Mouse (Mus musculus) limb, embryonic 15.5 days (tissue): ENCODE data around the gene Fam71e1. TPM values are rescaled to one million over a fixed set of nuclear protein-coding genes. Genes with fewer than 3 reads are reported as not detected.

Experiments used
- ATAC-seq: fragments of 200-750 bp; cut with Nextera tagmentation; 2 replicates; pipeline ENCODE4 v1.8.0; 2017; ENCODE audit warnings: low read depth, moderate TSS enrichment; ENCODE audit not compliant: insufficient number of reproducible peaks, low FRiP score, low TSS enrichment
- H3K27ac ChIP-seq: fragments of 300-500 bp; sonication (generic); 2 replicates; pipeline ENCODE4 v1.5.1; 2015; ENCODE audit warnings: moderate library complexity, mild to moderate bottlenecking, inconsistent platforms
- H3K27me3 ChIP-seq: fragments of 300-500 bp; sonication (generic); 2 replicates; pipeline ENCODE4 v1.6.1; 2015; ENCODE audit warnings: inconsistent platforms
- H3K36me3 ChIP-seq: fragments of 300-500 bp; sonication (generic); 2 replicates; pipeline ENCODE4 v1.6.1; 2015; ENCODE audit warnings: inconsistent platforms
- H3K4me1 ChIP-seq: fragments of 300-500 bp; sonication (generic); 2 replicates; pipeline ENCODE4 v1.6.1; 2015; ENCODE audit warnings: inconsistent platforms
- H3K4me2 ChIP-seq: fragments of 300-500 bp; sonication (generic); 2 replicates; pipeline ENCODE4 v1.6.1; 2015; ENCODE audit warnings: mild to moderate bottlenecking, inconsistent platforms
- H3K4me3 ChIP-seq: fragments of 300-500 bp; sonication (generic); 2 replicates; pipeline ENCODE4 v1.5.1; 2015; ENCODE audit warnings: mild to moderate bottlenecking, inconsistent platforms
- H3K9ac ChIP-seq: fragments of 300-500 bp; sonication (generic); 2 replicates; pipeline ENCODE4 v1.6.1; 2015; ENCODE audit warnings: inconsistent platforms
- H3K9me3 ChIP-seq: fragments of 300-500 bp; sonication (generic); 2 replicates; pipeline ENCODE4 v1.6.1; 2016; ENCODE audit warnings: inconsistent platforms
- WGBS: fragments of 180-500 bp; shearing (Covaris S2); methylation state at CpG from one replicate; pipeline ENCODE4 v1.1.7; 2015; 5-methylcytosine and 5-hydroxymethylcytosine counted together
- polyA plus RNA-seq: library from polyadenylated mRNA; unstranded; fragments of >200 nt; fragmentation: Nextera tagmentation; extraction: Ambion mirVana; gene quantifications from 2 replicates; pipeline ENCODE4 v1.2.1, GENCODE M21; 2015

Fam71e1 gene
- polyA plus RNA-seq, 1 experiment from 2014 or later: 12.8 TPM

DNA sequence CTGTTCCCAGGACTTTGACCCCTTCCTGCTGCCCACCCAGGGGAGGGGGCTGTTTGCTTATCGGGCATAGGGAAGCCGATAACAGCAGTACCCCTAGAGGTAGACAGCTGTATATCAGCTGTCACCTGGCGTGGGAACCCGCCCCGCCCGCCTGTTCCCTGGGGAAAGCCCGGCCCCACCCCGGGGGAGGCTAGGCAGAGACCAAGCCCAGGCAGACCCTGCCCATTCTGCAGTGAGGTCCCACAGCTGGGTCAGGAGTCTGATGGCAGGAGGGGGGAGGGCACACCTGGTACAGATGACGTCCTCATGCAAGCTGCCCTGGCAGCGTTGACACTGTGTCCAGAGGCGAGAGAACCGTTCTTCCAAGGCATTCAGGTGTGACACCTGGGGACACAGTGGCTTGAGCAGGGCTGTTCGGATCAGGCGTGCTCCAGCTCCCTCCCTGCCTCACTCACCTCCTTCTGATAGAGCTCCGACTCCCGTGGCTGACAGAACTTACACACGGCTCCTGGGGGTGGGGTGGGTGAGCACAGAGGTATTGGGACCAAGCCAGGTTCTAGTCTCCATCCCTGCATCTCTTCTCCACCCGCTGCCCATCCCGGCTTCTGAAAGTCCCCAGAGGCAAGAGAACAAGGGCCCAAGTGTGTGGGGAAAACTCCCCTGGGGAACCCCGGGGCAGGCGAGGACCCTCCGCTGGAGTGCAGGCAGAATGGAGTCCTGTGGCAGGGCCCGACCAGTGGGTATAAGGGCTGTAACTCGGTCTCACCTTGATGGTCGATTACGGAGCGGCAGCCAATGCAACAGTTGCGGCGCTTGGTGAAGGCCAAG, 36.8 kb downstream of the Fam71e1 start:
- peaks cover 5% of the 10 kb centered on the region for H3K4me1 ChIP-seq
- ATAC-seq: no peak
- 79% methylated on average over 29 of the region's 29 CpGs for WGBS
- H3K27me3 ChIP-seq: peaks cover 10% of the 10 kb centered on the region
- no peak overlapping the region for H3K27ac ChIP-seq
- H3K36me3 ChIP-seq: peaks cover 59% of the 10 kb centered on the region
- no peak overlapping the region for H3K9ac ChIP-seq
- H3K9me3 ChIP-seq: no peaks in the 10 kb centered on the region
- no peak overlapping the region for H3K4me3 ChIP-seq
- no peak overlapping the region for H3K4me2 ChIP-seq

DNA sequence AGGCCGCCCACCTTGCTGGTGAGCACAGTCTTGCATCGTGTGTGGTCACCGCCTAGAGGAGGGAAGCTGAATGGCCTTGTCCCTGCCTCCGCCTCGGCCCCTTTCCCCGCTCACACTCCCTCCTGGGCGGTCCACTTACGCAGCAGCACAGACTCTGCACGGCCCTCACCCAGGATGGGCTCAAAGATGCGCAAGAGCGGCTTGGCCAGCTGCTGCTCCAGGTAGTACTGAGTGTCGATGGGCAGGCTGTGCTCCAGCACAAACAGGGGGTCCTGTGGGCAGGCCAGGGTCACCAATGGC, 37.3 kb downstream of the Fam71e1 start:
- Histone ChIP-seq H3K4me3 (no peak overlapping the region), H3K4me2 (no peak overlapping the region), H3K9ac (no peak overlapping the region), H3K36me3 (peaks cover 64% of the 10 kb centered on the region), H3K27ac (no peak overlapping the region), H3K9me3 (no peaks in the 10 kb centered on the region), H3K27me3 (peaks cover 6% of the 10 kb centered on the region), H3K4me1 (0 out of 2 replicates have a peak, but pooled peaks cover 4% of the 10 kb centered on the region)
- WGBS: 86% methylated on average over 12 of the region's 12 CpGs
- ATAC-seq: no peak

DNA sequence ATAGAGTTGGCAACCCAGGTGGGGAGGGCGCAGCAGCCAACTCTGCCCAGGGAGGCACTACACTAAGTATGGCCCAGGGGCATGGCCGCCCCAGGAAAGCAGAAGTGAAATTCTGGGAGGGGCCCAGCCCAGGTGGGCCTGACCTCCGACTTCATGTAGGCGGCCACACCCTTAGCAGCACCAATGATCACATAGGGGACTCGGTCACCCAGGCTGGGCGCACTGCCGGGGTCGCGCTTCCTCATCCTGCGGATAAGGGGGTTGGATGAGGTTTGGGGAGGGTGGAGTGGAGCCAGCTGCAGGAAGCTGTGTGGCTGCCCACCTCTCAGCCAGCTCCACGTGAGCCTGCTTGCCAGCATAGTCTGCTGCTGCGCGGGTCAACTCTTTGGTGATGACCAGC, 37.9 kb downstream of the Fam71e1 start:
- H3K27me3 ChIP-seq: peaks cover 1% of the 10 kb centered on the region
- H3K9ac ChIP-seq: no peak overlapping the region
- H3K36me3 ChIP-seq: peaks cover 69% of the 10 kb centered on the region
- H3K4me1 ChIP-seq: 0 out of 2 replicates have a peak, but pooled peaks cover 4% of the 10 kb centered on the region
- H3K4me3 ChIP-seq: no peak overlapping the region
- H3K27ac ChIP-seq: no peak overlapping the region
- no peak for ATAC-seq
- no peaks in the 10 kb centered on the region for H3K9me3 ChIP-seq
- 87% methylated on average over 13 of the region's 13 CpGs for WGBS
- no peak overlapping the region for H3K4me2 ChIP-seq

DNA sequence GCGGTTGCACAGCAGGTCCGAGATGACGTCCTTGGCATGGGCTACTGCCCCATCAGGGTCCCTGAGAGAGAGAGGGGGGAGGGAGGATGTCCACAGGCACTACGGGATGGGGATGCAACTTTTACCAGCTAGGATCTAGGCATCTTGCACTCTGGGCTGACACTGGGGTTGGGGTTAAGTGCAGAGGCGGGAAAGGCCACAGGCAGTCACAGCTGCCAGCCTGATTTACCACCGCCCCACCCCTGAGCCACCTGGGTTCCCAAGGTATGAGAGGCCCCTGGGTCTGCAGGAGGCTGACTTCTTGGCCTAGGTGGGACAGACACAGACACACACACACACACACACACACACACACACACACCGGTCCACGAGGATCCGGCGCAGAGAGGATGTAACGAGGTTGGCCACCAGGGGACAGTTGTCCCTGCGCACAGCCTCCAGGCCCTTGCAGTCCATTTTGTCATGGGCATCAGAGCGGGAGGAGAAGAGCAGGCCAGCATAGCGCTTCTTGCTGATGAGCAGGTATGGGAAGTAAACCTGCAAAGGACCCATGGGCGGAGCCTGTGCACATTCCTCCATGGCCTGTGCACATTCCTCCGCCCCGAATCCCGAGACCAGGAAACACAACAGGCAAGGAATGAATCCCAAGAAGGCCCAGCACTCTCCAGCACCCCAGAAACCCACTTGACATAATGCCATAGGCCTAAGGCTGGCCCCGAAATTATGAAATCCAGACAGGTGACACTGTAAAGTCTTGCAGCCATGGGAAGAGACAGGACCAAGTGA, 38.5 kb downstream of the Fam71e1 start:
- 79% methylated on average over 19 of the region's 19 CpGs for WGBS

GRCm38 (mm10) chr7:44535657-44536589, 39.5 kb downstream of the Fam71e1 start:
- no peak for ATAC-seq
- Histone ChIP-seq H3K4me3 (no peak overlapping the region), H3K27ac (no peak overlapping the region), H3K36me3 (peaks cover 86% of the 10 kb centered on the region), H3K4me2 (no peak overlapping the region), H3K4me1 (0 out of 2 replicates have a peak, but pooled peaks cover 4% of the 10 kb centered on the region), H3K9ac (no peak overlapping the region), H3K9me3 (no peaks in the 10 kb centered on the region), H3K27me3 (no peaks in the 10 kb centered on the region)
- WGBS: 91% methylated on average over 27 of the region's 27 CpGs

More for the DNA sequence above, 38.5 kb downstream of the Fam71e1 start:
- Histone ChIP-seq H3K36me3 (peaks cover 75% of the 10 kb centered on the region), H3K9me3 (no peaks in the 10 kb centered on the region), H3K4me1 (0 out of 2 replicates have a peak, but pooled peaks cover 4% of the 10 kb centered on the region), H3K9ac (no peak overlapping the region), H3K27me3 (no peaks in the 10 kb centered on the region; the same call in 1 of the 2 replicates), H3K4me3 (no peak overlapping the region), H3K4me2 (no peak overlapping the region), H3K27ac (no peak overlapping the region)
- ATAC-seq: no peak

DNA sequence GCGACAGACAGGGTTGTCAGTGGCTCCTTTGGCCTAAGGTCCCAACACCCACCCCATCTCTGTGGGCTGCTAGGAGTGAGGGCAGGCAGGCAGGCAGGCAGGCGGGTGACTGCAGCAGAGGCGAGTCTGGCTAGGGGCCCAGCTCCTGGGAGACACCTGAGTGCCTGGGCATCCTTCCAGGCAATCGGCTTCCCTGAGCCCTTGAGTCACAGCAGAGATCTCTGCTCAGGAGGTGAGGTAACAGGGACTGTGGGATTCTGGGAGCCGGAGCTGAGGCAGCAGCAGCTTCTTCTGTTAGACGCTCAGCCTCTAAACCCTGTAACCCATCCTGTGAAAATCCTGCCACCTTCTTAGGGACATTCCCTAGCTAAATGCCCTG, 40.2 kb downstream of the Fam71e1 start:
- WGBS: 72% methylated on average over 6 of the region's 6 CpGs
- Histone ChIP-seq H3K9me3 (no peaks in the 10 kb centered on the region), H3K27ac (no peak overlapping the region), H3K4me2 (no peak overlapping the region), H3K4me3 (no peak overlapping the region), H3K9ac (no peak overlapping the region), H3K36me3 (peaks cover 93% of the 10 kb centered on the region), H3K27me3 (no peaks in the 10 kb centered on the region), H3K4me1 (0 out of 2 replicates have a peak, but pooled peaks cover 4% of the 10 kb centered on the region)
- no peak for ATAC-seq

DNA sequence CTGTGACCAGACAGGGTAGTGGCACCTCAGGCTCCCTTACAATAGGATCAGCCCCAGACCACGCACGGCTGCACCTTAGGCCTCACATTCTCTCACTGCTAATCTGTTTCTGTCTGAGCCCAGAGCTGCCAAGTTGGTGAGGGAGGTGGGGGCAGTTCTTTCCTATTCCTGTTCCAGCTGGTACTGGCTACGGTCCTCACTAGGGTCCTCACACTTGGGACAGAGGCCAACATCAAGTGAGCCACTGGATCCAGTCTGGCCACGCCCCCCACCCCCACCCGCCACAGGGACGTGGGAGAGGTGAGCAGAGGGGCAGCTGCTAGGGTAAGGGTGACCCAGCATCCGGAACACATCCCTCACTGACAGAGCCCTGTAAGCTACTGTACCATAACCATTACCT, 40.6 kb downstream of the Fam71e1 start:
- no peak overlapping the region for H3K4me2 ChIP-seq
- no peak for ATAC-seq
- no peaks in the 10 kb centered on the region for H3K9me3 ChIP-seq
- 0 out of 2 replicates have a peak, but pooled peaks cover 4% of the 10 kb centered on the region for H3K4me1 ChIP-seq
- no peak overlapping the region for H3K9ac ChIP-seq
- H3K27ac ChIP-seq: no peak overlapping the region
- H3K36me3 ChIP-seq: peaks cover 97% of the 10 kb centered on the region
- no peaks in the 10 kb centered on the region for H3K27me3 ChIP-seq
- 75% methylated on average over 7 of the region's 7 CpGs for WGBS
- no peak overlapping the region for H3K4me3 ChIP-seq

DNA sequence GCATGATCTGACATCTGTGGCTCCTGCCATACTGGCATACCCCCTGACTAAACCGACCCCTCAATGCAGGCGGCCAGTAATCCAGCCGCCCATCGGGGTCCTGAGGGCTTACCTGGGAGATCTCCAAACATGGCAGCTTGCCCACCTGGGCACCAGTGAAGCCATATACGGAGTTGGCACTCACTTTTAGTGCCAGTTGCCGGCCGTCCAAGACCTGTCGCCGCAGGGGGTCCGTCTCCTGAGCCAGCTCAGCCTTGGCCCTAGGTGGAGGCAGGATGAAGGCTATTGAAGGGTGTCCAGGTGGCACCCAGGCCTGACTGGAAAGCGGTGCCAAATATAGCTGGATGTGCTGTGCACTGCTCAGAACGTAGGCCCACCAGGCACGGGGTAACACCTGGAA, 41.1 kb downstream of the Fam71e1 start:
- 91% methylated on average over 13 of the region's 13 CpGs for WGBS
- Histone ChIP-seq H3K36me3 (peaks cover 99% of the 10 kb centered on the region), H3K9ac (no peak overlapping the region), H3K9me3 (no peaks in the 10 kb centered on the region), H3K4me1 (0 out of 2 replicates have a peak, but pooled peaks cover 4% of the 10 kb centered on the region), H3K4me2 (no peak overlapping the region), H3K27me3 (no peaks in the 10 kb centered on the region), H3K27ac (no peak overlapping the region), H3K4me3 (no peak overlapping the region)
- ATAC-seq: no peak

- no peaks in the 10 kb centered on the region for H3K9me3 ChIP-seq
- ATAC-seq: no peak
- H3K4me1 ChIP-seq: 0 out of 2 replicates have a peak, but pooled peaks cover 4% of the 10 kb centered on the region
- H3K4me2 ChIP-seq: no peak overlapping the region
- 92% methylated on average over 41 of the region's 41 CpGs for WGBS
- H3K27me3 ChIP-seq: no peaks in the 10 kb centered on the region
- peaks cover 92% of the 10 kb centered on the region for H3K36me3 ChIP-seq
- H3K4me3 ChIP-seq: no peak overlapping the region
- no peak overlapping the region for H3K27ac ChIP-seq
- no peak overlapping the region for H3K9ac ChIP-seq
Observed at GRCm38 (mm10) chr7:44538756-44539624, 42.6 kb downstream of the Fam71e1 start.

DNA sequence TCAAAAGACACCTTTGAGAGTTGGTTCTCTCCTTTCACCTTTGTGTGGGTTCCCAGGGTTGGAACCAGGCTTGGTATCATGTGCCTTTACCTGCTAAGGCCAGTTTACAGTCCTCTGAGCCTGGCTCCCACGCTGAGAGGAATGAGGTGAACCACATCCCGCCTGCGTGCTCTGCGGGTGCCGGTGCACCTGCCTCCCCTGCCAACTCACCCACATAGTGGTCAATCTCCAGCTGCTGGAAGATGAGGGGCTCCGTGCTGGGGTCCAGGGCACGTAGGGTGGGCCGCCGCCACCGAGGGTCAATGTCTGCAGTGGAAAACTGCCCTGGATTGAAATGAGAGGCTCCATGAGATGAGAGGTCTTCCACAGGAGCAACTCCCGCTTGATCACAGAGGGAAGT, 46.2 kb downstream of the Fam71e1 start:
- WGBS: 93% methylated on average over 11 of the region's 11 CpGs
- no peak overlapping the region for H3K27ac ChIP-seq
- no peak overlapping the region for H3K9ac ChIP-seq
- H3K4me2 ChIP-seq: no peak overlapping the region
- H3K4me3 ChIP-seq: no peak overlapping the region
- ATAC-seq: no peak
- no peaks in the 10 kb centered on the region for H3K9me3 ChIP-seq
- H3K27me3 ChIP-seq: no peaks in the 10 kb centered on the region
- peaks cover 9% of the 10 kb centered on the region for H3K4me1 ChIP-seq
- H3K36me3 ChIP-seq: peaks cover 66% of the 10 kb centered on the region

- H3K9ac ChIP-seq: 0 out of 2 replicates have a peak overlapping the region, but pooled peaks have one; percentile 20
- 75% methylated on average over 12 of the region's 12 CpGs for WGBS
Observed at GRCm38 (mm10) chr7:44543071-44543470, 46.7 kb downstream of the Fam71e1 start.

More at GRCm38 (mm10) chr7:44543071-44543470, 46.7 kb downstream of the Fam71e1 start:
- Histone ChIP-seq H3K4me1 (peaks cover 14% of the 10 kb centered on the region), H3K4me2 (no peak overlapping the region), H3K27me3 (no peaks in the 10 kb centered on the region), H3K36me3 (peaks cover 61% of the 10 kb centered on the region), H3K27ac (no peak overlapping the region), H3K9me3 (no peaks in the 10 kb centered on the region), H3K4me3 (no peak overlapping the region)
- ATAC-seq: no peak
